Mouse (Mus musculus) neural tube, embryonic 11.5 days (tissue): ENCODE measurements at regions not wholly inside any gene's neighbourhood (a gene's known extent, or its start where the extent isn't known, plus 50 kb on each side); places are given as distances from the start of the nearest gene placed in this dataset.

Source experiments
- ATAC-seq: fragments of 200-750 bp; cut with Nextera tagmentation; 2 replicates; pipeline ENCODE4 v1.8.0; 2017; ENCODE audit warnings: moderate number of reproducible peaks, mild to moderate bottlenecking, moderate TSS enrichment, moderate library complexity; ENCODE audit not compliant: insufficient read depth, low FRiP score, low TSS enrichment
- DNase-seq: peaks from one replicate; pipeline ENCODE4 v3.0.0-alpha.2; 2015; ENCODE audit warnings: low spot score
- H3K27ac ChIP-seq: fragments of 300-500 bp; sonication (generic); 2 replicates; pipeline ENCODE4 v1.5.1; 2014; ENCODE audit warnings: low read depth, mild to moderate bottlenecking, low read length
- H3K27me3 ChIP-seq: fragments of 300-500 bp; sonication (generic); 2 replicates; pipeline ENCODE4 v1.6.1; 2014; ENCODE audit warnings: mild to moderate bottlenecking, low read length, mixed read lengths; ENCODE audit not compliant: control insufficient read depth, insufficient read depth
- H3K36me3 ChIP-seq: fragments of 300-500 bp; sonication (generic); 2 replicates; pipeline ENCODE4 v1.6.1; 2014; ENCODE audit warnings: mild to moderate bottlenecking, low read length, moderate library complexity, mixed read lengths; ENCODE audit not compliant: control insufficient read depth, insufficient read depth
- H3K4me1 ChIP-seq: fragments of 300-500 bp; sonication (generic); 2 replicates; pipeline ENCODE4 v1.6.1; 2014; ENCODE audit warnings: low read length, mixed read lengths; ENCODE audit not compliant: control insufficient read depth, insufficient read depth
- H3K4me2 ChIP-seq: fragments of 300-500 bp; sonication (generic); 2 replicates; pipeline ENCODE4 v1.6.1; 2014; ENCODE audit warnings: low read depth, mild to moderate bottlenecking, moderate library complexity
- H3K4me3 ChIP-seq: fragments of 300-500 bp; sonication (generic); 2 replicates; pipeline ENCODE4 v1.5.1; 2014; ENCODE audit warnings: low read depth, low read length
- H3K9ac ChIP-seq: fragments of 300-500 bp; sonication (generic); 2 replicates; pipeline ENCODE4 v1.6.1; 2014; ENCODE audit warnings: mild to moderate bottlenecking, low read length
- H3K9me3 ChIP-seq: fragments of 300-500 bp; sonication (generic); 2 replicates; pipeline ENCODE4 v1.6.1; 2016; ENCODE audit warnings: low read length; ENCODE audit not compliant: control insufficient read depth
- WGBS: fragments of 180-500 bp; shearing (Covaris S2); extraction: QIAGEN DNeasy Blood & Tissue Kit; methylation state at CpG from one replicate; pipeline ENCODE4 v1.1.7; 2014; 5-methylcytosine and 5-hydroxymethylcytosine counted together

- 84% methylated on average over 2 of the region's 2 CpGs for WGBS
- Histone ChIP-seq H3K27me3 (no peaks in the 10 kb centered on the region), H3K9me3 (no peaks in the 10 kb centered on the region), H3K4me1 (no peaks in the 10 kb centered on the region), H3K9ac (no peak overlapping the region), H3K27ac (no peak overlapping the region), H3K4me2 (no peak overlapping the region), H3K36me3 (no peaks in the 10 kb centered on the region), H3K4me3 (no peak overlapping the region)
- ATAC-seq: no peak
- no peak for DNase-seq
Observed at GRCm38 (mm10) chr10:113592126-113592525, 663.3 kb upstream of the Atxn7l3b start.

GRCm38 (mm10) chr10:113570270-113570669 is 641.5 kb upstream of the Atxn7l3b start:
- H3K36me3 ChIP-seq: no peaks in the 10 kb centered on the region
- no peak overlapping the region for H3K4me3 ChIP-seq
- H3K27ac ChIP-seq: no peak overlapping the region
- no peak overlapping the region for H3K9ac ChIP-seq
- ATAC-seq: peak; percentile 27; the same call in 1 of the 2 replicates
- no peak for DNase-seq
- no peaks in the 10 kb centered on the region for H3K9me3 ChIP-seq
- no peak overlapping the region for H3K4me2 ChIP-seq
- no peaks in the 10 kb centered on the region for H3K4me1 ChIP-seq
- H3K27me3 ChIP-seq: no peaks in the 10 kb centered on the region
- WGBS: 89% methylated on average over 1 of the region's 1 CpGs
